Mouse (Mus musculus): ENCODE results near the gene Tppp2. TPM values are rescaled to one million over a fixed set of nuclear protein-coding genes. Genes with fewer than 3 reads are reported as not detected.

Tppp2 gene
- polyA plus RNA-seq, 1 experiment, result not detected

DNA sequence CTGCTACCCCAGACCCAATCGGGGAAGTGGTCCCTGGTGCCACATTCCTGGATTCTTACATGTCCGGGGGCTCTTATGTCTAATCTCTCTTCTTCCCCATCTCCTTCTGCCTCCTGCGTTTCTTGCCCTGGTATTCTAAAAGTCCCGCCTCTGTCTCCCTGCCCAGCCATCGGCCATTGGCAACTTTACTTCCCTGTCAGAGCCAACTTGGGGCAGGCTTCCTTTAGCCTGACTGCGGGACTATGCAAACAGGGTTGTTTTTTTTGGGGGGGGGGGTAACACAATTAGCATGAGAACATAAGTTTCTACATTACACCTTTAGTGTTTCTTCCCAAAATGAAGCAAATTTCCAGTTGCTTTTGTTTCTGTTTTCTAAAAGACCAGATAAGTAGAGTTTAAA lies 25.1 kb downstream of the Tppp2 start:
- Histone ChIP-seq H3K4me1 (ENCODE audit: control insufficient read depth, insufficient read depth, insufficient read length) (no peaks in the 10 kb centered on the region), H3K36me3 (ENCODE audit: control insufficient read depth, insufficient read depth, low read length) (no peaks in the 10 kb centered on the region), H3K27ac (ENCODE audit: insufficient read depth, low read length) (no peak overlapping the region), H3K4me3 (ENCODE audit: extremely low read depth, insufficient read depth, insufficient read length) (no peak overlapping the region), H3K27me3 (ENCODE audit: control insufficient read depth, insufficient read depth, low read length) (no peaks in the 10 kb centered on the region)
- no peak for TF ChIP-seq POLR2A (IDR thresholded peaks at IDR 0.05; ENCODE audit: low read depth, low read length)
- TF ChIP-seq CTCF (IDR thresholded peaks at IDR 0.05; ENCODE audit: extremely low read depth, insufficient read depth, insufficient read length, insufficient replicate concordance), result no peak
- 79% methylated on average over 6 of the region's 6 CpGs for WGBS
- no peak for DNase-seq (ENCODE audit: low read depth in 1 of 2, low spot score in 2 of 2)

GRCm38 (mm10) chr14:51960316-51960715 lies 42.1 kb downstream of the Tppp2 start:
- 78% methylated on average over 2 of the region's 2 CpGs for WGBS
- H3K36me3 ChIP-seq (ENCODE audit: control insufficient read depth, insufficient read depth, low read length), result no peaks in the 10 kb centered on the region
- no peak overlapping the region for H3K4me3 ChIP-seq (ENCODE audit: extremely low read depth, insufficient read depth, insufficient read length)
- no peaks in the 10 kb centered on the region for H3K27me3 ChIP-seq (ENCODE audit: control insufficient read depth, insufficient read depth, low read length)
- no peak for TF ChIP-seq CTCF (IDR thresholded peaks at IDR 0.05; ENCODE audit: extremely low read depth, insufficient read depth, insufficient read length, insufficient replicate concordance)
- no peak for TF ChIP-seq POLR2A (IDR thresholded peaks at IDR 0.05; ENCODE audit: low read depth, low read length)
- H3K4me1 ChIP-seq (ENCODE audit: control insufficient read depth, insufficient read depth, insufficient read length), result no peaks in the 10 kb centered on the region
- DNase-seq (ENCODE audit: low read depth in 1 of 2, low spot score in 2 of 2), result no peak
- H3K27ac ChIP-seq (ENCODE audit: insufficient read depth, low read length), result no peak overlapping the region

DNA sequence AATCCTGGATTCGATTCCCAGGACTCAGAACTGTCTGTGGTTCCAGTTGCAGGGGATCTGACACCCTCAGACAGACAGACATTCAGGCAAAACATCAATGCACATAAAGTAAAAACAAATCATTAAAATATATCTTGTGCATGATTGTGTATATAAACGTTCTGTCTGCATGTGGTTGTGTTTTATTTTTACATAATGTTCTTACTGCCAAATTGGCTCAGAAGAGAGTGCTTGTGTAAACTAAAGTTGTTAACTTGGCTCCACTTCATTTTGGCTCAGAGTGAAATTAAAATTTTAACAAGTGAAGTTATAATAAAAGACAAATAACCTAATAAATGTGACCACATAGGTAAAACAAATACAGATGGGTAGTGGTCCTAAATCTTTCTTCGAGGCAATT lies 49.2 kb downstream of the Tppp2 start:
- H3K27me3 ChIP-seq (ENCODE audit: control insufficient read depth, insufficient read depth, low read length), result 0 out of 2 replicates have a peak, but pooled peaks cover 1% of the 10 kb centered on the region
- H3K4me1 ChIP-seq (ENCODE audit: control insufficient read depth, insufficient read depth, insufficient read length), result no peaks in the 10 kb centered on the region
- TF ChIP-seq POLR2A (IDR thresholded peaks at IDR 0.05; ENCODE audit: low read depth, low read length) (no peak), CTCF (IDR thresholded peaks at IDR 0.05; ENCODE audit: extremely low read depth, insufficient read depth, insufficient read length, insufficient replicate concordance) (no peak)
- no peak overlapping the region for H3K27ac ChIP-seq (ENCODE audit: insufficient read depth, low read length)
- DNase-seq (ENCODE audit: low read depth in 1 of 2, low spot score in 2 of 2), result no peak
- H3K4me3 ChIP-seq (ENCODE audit: extremely low read depth, insufficient read depth, insufficient read length), result no peak overlapping the region
- no peaks in the 10 kb centered on the region for H3K36me3 ChIP-seq (ENCODE audit: control insufficient read depth, insufficient read depth, low read length)
- WGBS, result 87% methylated on average over 3 of the region's 3 CpGs

Other genes starting within 250 kb of the Tppp2 start
- not detected in 2 replicates for gene Gm17079, start 223.0 kb upstream of the Tppp2 start, polyA plus RNA-seq (2012; rRNA removed)
- not detected in 2 replicates for gene Gm5800, start 201.2 kb upstream of the Tppp2 start, polyA plus RNA-seq (2012; rRNA removed)
- not detected in 2 replicates for gene Ang4, start 144.8 kb upstream of the Tppp2 start, polyA plus RNA-seq (2012; rRNA removed)
- not detected in 2 replicates for gene AY358078, start 118.4 kb upstream of the Tppp2 start, polyA plus RNA-seq (2012; rRNA removed)
- gene Ear6, start 64.7 kb upstream of the Tppp2 start, polyA plus RNA-seq (2012; rRNA removed), result 3.9 and 15.5 TPM in 2 replicates
- gene Mettl17, start 33.6 kb upstream of the Tppp2 start, polyA plus RNA-seq (2012; rRNA removed), result 24.9 and 34.9 TPM in 2 replicates
- 0.75 and 0.81 TPM in 2 replicates for gene Slc39a2, start 25.5 kb upstream of the Tppp2 start, polyA plus RNA-seq (2012; rRNA removed)
- gene Ndrg2, start 4.3 kb upstream of the Tppp2 start, polyA plus RNA-seq (2012; rRNA removed), result 19.2 and 21.0 TPM in 2 replicates
- not detected in 2 replicates for gene Rnase13, start 4.3 kb downstream of the Tppp2 start, polyA plus RNA-seq (2012; rRNA removed)
- 18.4 and 19.3 TPM in 2 replicates for gene Arhgef40, start 66.3 kb downstream of the Tppp2 start, polyA plus RNA-seq (2012; rRNA removed)
- 0.27 and 0.36 TPM in 2 replicates for gene Tmem253, start 97.2 kb downstream of the Tppp2 start, polyA plus RNA-seq (2012; rRNA removed)
- 31.0 and 46.5 TPM in 2 replicates for gene Zfp219, start 102.3 kb downstream of the Tppp2 start, polyA plus RNA-seq (2012; rRNA removed)
- gene Olfr221, start 124.0 kb downstream of the Tppp2 start, polyA plus RNA-seq (2012; rRNA removed), result not detected in 2 replicates
- 47.8 and 57.3 TPM in 2 replicates for gene Hnrnpc, start 185.6 kb downstream of the Tppp2 start, polyA plus RNA-seq (2012; rRNA removed)
- 12.8 and 14.7 TPM in 2 replicates for gene Rpgrip1, start 192.3 kb downstream of the Tppp2 start, polyA plus RNA-seq (2012; rRNA removed)

Data from spleen, adult 2 months (tissue).